Mouse (Mus musculus) stomach, embryonic 14.5 days (tissue): ENCODE results near the gene Krt90. TPM values are rescaled to one million over a fixed set of nuclear protein-coding genes. Genes with fewer than 3 reads are reported as not detected.

Experiments
- ATAC-seq: fragments of 200-750 bp; cut with Nextera tagmentation; 2 replicates; pipeline ENCODE4 v1.8.0; 2017; ENCODE audit warnings: low read depth, moderate TSS enrichment; ENCODE audit not compliant: insufficient number of reproducible peaks, insufficient read depth, low FRiP score
- H3K27ac ChIP-seq: fragments of 300-500 bp; sonication (generic); 2 replicates; pipeline ENCODE4 v1.5.1; 2014; ENCODE audit warnings: mild to moderate bottlenecking, low read length, moderate library complexity, mixed read lengths
- H3K27me3 ChIP-seq: fragments of 300-500 bp; sonication (generic); 2 replicates; pipeline ENCODE4 v1.6.1; 2014; ENCODE audit warnings: low read length, control low read depth, mixed read lengths; ENCODE audit not compliant: control insufficient read depth, insufficient read depth
- H3K36me3 ChIP-seq: fragments of 300-500 bp; sonication (generic); 2 replicates; pipeline ENCODE4 v1.6.1; 2014; ENCODE audit warnings: mild to moderate bottlenecking, control low read depth, low read length, moderate library complexity, mixed read lengths; ENCODE audit not compliant: control insufficient read depth, insufficient read depth
- H3K4me1 ChIP-seq: fragments of 300-500 bp; sonication (generic); 2 replicates; pipeline ENCODE4 v1.6.1; 2014; ENCODE audit warnings: low read length, control low read depth, mixed read lengths; ENCODE audit not compliant: control insufficient read depth, insufficient read depth
- H3K4me2 ChIP-seq: fragments of 300-500 bp; sonication (generic); replicated peaks from 2 replicates; pipeline ENCODE4 v1.6.1; 2014; ENCODE audit warnings: low read depth, low read length, control low read depth
- H3K4me3 ChIP-seq: fragments of 300-500 bp; sonication (generic); 2 replicates; pipeline ENCODE4 v1.5.1; 2014; ENCODE audit warnings: low read depth, low read length, control low read depth
- H3K9ac ChIP-seq: fragments of 300-500 bp; sonication (generic); replicated peaks from 2 replicates; pipeline ENCODE4 v1.6.1; 2014; ENCODE audit warnings: low read depth, mild to moderate bottlenecking, control low read depth, low read length, moderate library complexity, mixed read lengths
- H3K9me3 ChIP-seq: fragments of 300-500 bp; sonication (generic); 2 replicates; pipeline ENCODE4 v1.6.1; 2016; ENCODE audit warnings: low read depth, low read length, control low read depth; ENCODE audit not compliant: control insufficient read depth
- WGBS: fragments of 180-500 bp; shearing (Covaris S2); extraction: QIAGEN DNeasy Blood & Tissue Kit; methylation state at CpG from one replicate; pipeline ENCODE4 v1.1.7; 2014; 5-methylcytosine and 5-hydroxymethylcytosine counted together
- polyA plus RNA-seq: library from polyadenylated mRNA; unstranded; fragments of >200 nt; fragmentation: Nextera tagmentation; extraction: Ambion mirVana; gene quantifications from 2 replicates; pipeline ENCODE4 v1.2.1, GENCODE M21; 2014

Krt90 gene
- polyA plus RNA-seq, 1 experiment from 2014 or later = 0.22 TPM

GRCm38 (mm10) chr15:101567780-101568179 lies 5.0 kb upstream of the Krt90 start:
- H3K27ac ChIP-seq = no peak overlapping the region
- H3K36me3 ChIP-seq = no peaks in the 10 kb centered on the region
- no peak for ATAC-seq
- H3K9ac ChIP-seq = no peak overlapping the region
- no peaks in the 10 kb centered on the region for H3K4me1 ChIP-seq
- no peaks in the 10 kb centered on the region for H3K27me3 ChIP-seq
- no peak overlapping the region for H3K4me2 ChIP-seq
- H3K9me3 ChIP-seq = no peaks in the 10 kb centered on the region
- H3K4me3 ChIP-seq = no peak overlapping the region
- WGBS = 41% methylated on average over 7 of the region's 7 CpGs

GRCm38 (mm10) chr15:101558034-101558646 lies 4.6 kb downstream of the Krt90 start:
- Histone ChIP-seq H3K4me3 (no peak overlapping the region), H3K36me3 (no peaks in the 10 kb centered on the region), H3K4me1 (peaks cover 2% of the 10 kb centered on the region; the same call in 1 of the 2 replicates), H3K9ac (no peak overlapping the region), H3K9me3 (no peaks in the 10 kb centered on the region), H3K4me2 (no peak overlapping the region), H3K27me3 (no peaks in the 10 kb centered on the region), H3K27ac (no peak overlapping the region)
- no peak for ATAC-seq
- WGBS = 5% methylated on average over 7 of the region's 7 CpGs

GRCm38 (mm10) chr15:101553169-101553568 lies 9.6 kb downstream of the Krt90 start:
- no peak overlapping the region for H3K9ac ChIP-seq
- no peaks in the 10 kb centered on the region for H3K9me3 ChIP-seq
- H3K4me3 ChIP-seq = no peak overlapping the region
- WGBS = 1% methylated on average over 11 of the region's 11 CpGs
- ATAC-seq = peak; percentile 64; the same call in 1 of the 2 replicates
- no peaks in the 10 kb centered on the region for H3K27me3 ChIP-seq
- no peak overlapping the region for H3K27ac ChIP-seq
- H3K36me3 ChIP-seq = no peaks in the 10 kb centered on the region
- H3K4me2 ChIP-seq = peak overlapping the region; percentile 27
- H3K4me1 ChIP-seq = peaks cover 7% of the 10 kb centered on the region

- WGBS = 82% methylated on average over 8 of the region's 8 CpGs
- Histone ChIP-seq H3K27me3 (no peaks in the 10 kb centered on the region), H3K4me2 (no peak overlapping the region), H3K9ac (no peak overlapping the region), H3K4me1 (peaks cover 7% of the 10 kb centered on the region), H3K9me3 (no peaks in the 10 kb centered on the region), H3K4me3 (no peak overlapping the region), H3K27ac (no peak overlapping the region), H3K36me3 (no peaks in the 10 kb centered on the region)
- no peak for ATAC-seq
Observed at GRCm38 (mm10) chr15:101552188-101552587, 10.6 kb downstream of the Krt90 start.

- no peaks in the 10 kb centered on the region for H3K9me3 ChIP-seq
- H3K36me3 ChIP-seq = no peaks in the 10 kb centered on the region
- peaks cover 7% of the 10 kb centered on the region for H3K4me1 ChIP-seq
- H3K9ac ChIP-seq = no peak within 1 kb of the TSS
- WGBS = 88% methylated on average over 7 of the region's 7 CpGs
- no peaks in the 10 kb centered on the region for H3K27me3 ChIP-seq
- H3K4me3 ChIP-seq = no peak within 1 kb of the TSS
- no peak within 1 kb of the TSS for H3K4me2 ChIP-seq
- no peak for ATAC-seq
- no peak within 1 kb of the TSS for H3K27ac ChIP-seq
Observed at GRCm38 (mm10) chr15:101550567-101550966, 12.2 kb downstream of the Krt90 start, which contains the start of gene Krt82. Gene Krt82 (minus strand): TSS chr15:101550667.

GRCm38 (mm10) chr15:101544478-101544877 lies 18.3 kb downstream of the Krt90 start:
- Histone ChIP-seq H3K27ac (no peak overlapping the region), H3K4me2 (no peak overlapping the region), H3K9ac (no peak overlapping the region), H3K27me3 (no peaks in the 10 kb centered on the region), H3K36me3 (no peaks in the 10 kb centered on the region), H3K4me1 (no peaks in the 10 kb centered on the region), H3K9me3 (no peaks in the 10 kb centered on the region), H3K4me3 (no peak overlapping the region)
- ATAC-seq = no peak
- WGBS = 63% methylated on average over 3 of the region's 3 CpGs

GRCm38 (mm10) chr15:101542543-101542942 lies 20.2 kb downstream of the Krt90 start:
- no peak for ATAC-seq

GRCm38 (mm10) chr15:101538580-101538900 lies 24.2 kb downstream of the Krt90 start:
- 44% methylated on average over 4 of the region's 4 CpGs for WGBS
- Histone ChIP-seq H3K27me3 (no peaks in the 10 kb centered on the region), H3K9me3 (no peaks in the 10 kb centered on the region), H3K36me3 (no peaks in the 10 kb centered on the region), H3K4me3 (no peak overlapping the region), H3K27ac (peak overlapping the region; percentile 3; the same call in 1 of the 2 replicates), H3K4me1 (peaks cover 13% of the 10 kb centered on the region; the same call in 1 of the 2 replicates), H3K4me2 (no peak overlapping the region), H3K9ac (no peak overlapping the region)
- ATAC-seq = peak; percentile 19; the same call in 1 of the 2 replicates

More at GRCm38 (mm10) chr15:101542543-101542942, 20.2 kb downstream of the Krt90 start:
- no peaks in the 10 kb centered on the region for H3K36me3 ChIP-seq
- H3K27ac ChIP-seq = no peak overlapping the region
- H3K4me3 ChIP-seq = no peak overlapping the region
- peaks cover 6% of the 10 kb centered on the region; the same call in 1 of the 2 replicates for H3K4me1 ChIP-seq
- no peaks in the 10 kb centered on the region for H3K27me3 ChIP-seq
- no peaks in the 10 kb centered on the region for H3K9me3 ChIP-seq
- 53% methylated on average over 9 of the region's 9 CpGs for WGBS
- H3K9ac ChIP-seq = no peak overlapping the region
- H3K4me2 ChIP-seq = no peak overlapping the region
